Mouse (Mus musculus): ENCODE data around the gene Zfp46. TPM values are rescaled to one million over a fixed set of nuclear protein-coding genes. Genes with fewer than 3 reads are reported as not detected.
A peak's percentile ranks its signal among the peaks of the same experiment; 100 is the strongest.

Gene Zfp46
- total and polyA plus RNA-seq, 2 experiments from 2014 or later, result 31.0 to 73.1 TPM

- Histone ChIP-seq H3K9me3 (ENCODE audit: low read length) (no peaks in the 10 kb centered on the region), H3K36me3 (ENCODE audit: insufficient read depth) (0 out of 2 replicates have a peak, but pooled peaks cover 2% of the 10 kb centered on the region), H3K27ac (ENCODE audit: low read depth, low read length) (peak overlapping the region; percentile 97), H3K9ac (peak overlapping the region; percentile 96), H3K4me2 (ENCODE audit: low read depth) (peak overlapping the region; percentile 80), H3K4me1 (ENCODE audit: insufficient read depth) (peaks cover 18% of the 10 kb centered on the region), H3K27me3 (ENCODE audit: insufficient read depth, low read length) (no peaks in the 10 kb centered on the region), H3K4me3 (ENCODE audit: low read depth, low read length) (peak overlapping the region; percentile 97)
- TF ChIP-seq CTCF (IDR thresholded peaks at IDR 0.05; ENCODE audit: low read depth), result no peak
- under 1% methylated on average over 76 of the region's 81 CpGs for WGBS
- DNase-seq, result peak; percentile 27
- ATAC-seq, result peak; percentile 41; the same call in 1 of the 2 replicates
Observed at GRCm38 (mm10) chr4:136311042-136311999, 26.8 kb downstream of the Zfp46 start.

GRCm38 (mm10) chr4:136312616-136313015 lies 28.1 kb downstream of the Zfp46 start:
- WGBS, result 9% methylated on average over 4 of the region's 4 CpGs
- H3K27me3 ChIP-seq (ENCODE audit: insufficient read depth, low read length), result no peaks in the 10 kb centered on the region
- TF ChIP-seq CTCF (IDR thresholded peaks at IDR 0.05; ENCODE audit: low read depth), result no peak
- peak overlapping the region; percentile 80 for H3K4me2 ChIP-seq (ENCODE audit: low read depth)
- no peak for DNase-seq
- H3K9me3 ChIP-seq (ENCODE audit: low read length), result no peaks in the 10 kb centered on the region
- ATAC-seq, result no peak
- H3K9ac ChIP-seq, result no peak overlapping the region
- H3K4me3 ChIP-seq (ENCODE audit: low read depth, low read length), result peak overlapping the region; percentile 97
- H3K27ac ChIP-seq (ENCODE audit: low read depth, low read length), result no peak overlapping the region
- H3K36me3 ChIP-seq (ENCODE audit: insufficient read depth), result 0 out of 2 replicates have a peak, but pooled peaks cover 2% of the 10 kb centered on the region
- peaks cover 18% of the 10 kb centered on the region for H3K4me1 ChIP-seq (ENCODE audit: insufficient read depth)

- H3K4me2 ChIP-seq (ENCODE audit: low read depth), result no peak overlapping the region
- H3K9me3 ChIP-seq (ENCODE audit: low read length), result no peaks in the 10 kb centered on the region
- no peak overlapping the region for H3K27ac ChIP-seq (ENCODE audit: low read depth, low read length)
- no peaks in the 10 kb centered on the region for H3K27me3 ChIP-seq (ENCODE audit: insufficient read depth, low read length)
- H3K4me1 ChIP-seq (ENCODE audit: insufficient read depth), result peaks cover 14% of the 10 kb centered on the region
- DNase-seq, result no peak
- no peak overlapping the region for H3K4me3 ChIP-seq (ENCODE audit: low read depth, low read length)
- 59% methylated on average over 4 of the region's 4 CpGs for WGBS
- TF ChIP-seq CTCF (IDR thresholded peaks at IDR 0.05; ENCODE audit: low read depth), result no peak
- H3K9ac ChIP-seq, result no peak overlapping the region
- ATAC-seq, result no peak
- H3K36me3 ChIP-seq (ENCODE audit: insufficient read depth), result peaks cover 40% of the 10 kb centered on the region
Observed at GRCm38 (mm10) chr4:136317667-136318066, 33.2 kb downstream of the Zfp46 start.

GRCm38 (mm10) chr4:136320016-136320415 lies 35.5 kb downstream of the Zfp46 start:
- no peak for ATAC-seq
- H3K27me3 ChIP-seq (ENCODE audit: insufficient read depth, low read length), result no peaks in the 10 kb centered on the region
- H3K9me3 ChIP-seq (ENCODE audit: low read length), result no peaks in the 10 kb centered on the region
- H3K27ac ChIP-seq (ENCODE audit: low read depth, low read length), result no peak overlapping the region
- H3K4me1 ChIP-seq (ENCODE audit: insufficient read depth), result peaks cover 2% of the 10 kb centered on the region; the same call in 1 of the 2 replicates
- TF ChIP-seq CTCF (IDR thresholded peaks at IDR 0.05; ENCODE audit: low read depth), result no peak
- no peak for DNase-seq
- no peak overlapping the region for H3K4me3 ChIP-seq (ENCODE audit: low read depth, low read length)
- H3K9ac ChIP-seq, result no peak overlapping the region
- WGBS, result 85% methylated on average over 4 of the region's 4 CpGs
- peaks cover 48% of the 10 kb centered on the region for H3K36me3 ChIP-seq (ENCODE audit: insufficient read depth)
- H3K4me2 ChIP-seq (ENCODE audit: low read depth), result no peak overlapping the region

DNA sequence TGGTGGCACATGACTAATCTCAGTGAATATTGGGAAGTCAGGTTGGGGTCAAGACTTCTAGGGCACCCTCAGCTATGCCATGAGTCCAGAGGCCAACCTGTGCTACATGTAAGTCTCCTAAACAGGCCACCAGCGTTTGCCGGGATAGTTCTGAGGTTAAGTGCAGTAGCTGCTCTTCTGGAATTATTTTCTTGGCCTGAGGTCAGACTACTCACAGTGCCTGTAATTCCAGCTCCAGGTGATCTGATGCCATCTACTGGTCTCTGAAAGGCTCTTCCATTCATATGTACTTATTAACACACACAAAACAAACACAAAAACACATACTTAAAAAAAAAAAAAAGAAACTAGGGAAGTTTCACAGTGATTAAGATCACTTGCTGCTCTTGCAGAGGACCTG lies 39.7 kb downstream of the Zfp46 start:
- ATAC-seq (no peak), DNase-seq (no peak)
- Histone ChIP-seq H3K4me2 (ENCODE audit: low read depth) (no peak overlapping the region), H3K27ac (ENCODE audit: low read depth, low read length) (no peak overlapping the region), H3K36me3 (ENCODE audit: insufficient read depth) (peaks cover 48% of the 10 kb centered on the region), H3K9me3 (ENCODE audit: low read length) (no peaks in the 10 kb centered on the region), H3K9ac (no peak overlapping the region), H3K4me1 (ENCODE audit: insufficient read depth) (no peaks in the 10 kb centered on the region), H3K4me3 (ENCODE audit: low read depth, low read length) (no peak overlapping the region), H3K27me3 (ENCODE audit: insufficient read depth, low read length) (no peaks in the 10 kb centered on the region)
- 54% methylated on average over 2 of the region's 2 CpGs for WGBS
- peak; percentile 32 for TF ChIP-seq CTCF (IDR thresholded peaks at IDR 0.05; ENCODE audit: low read depth)

DNA sequence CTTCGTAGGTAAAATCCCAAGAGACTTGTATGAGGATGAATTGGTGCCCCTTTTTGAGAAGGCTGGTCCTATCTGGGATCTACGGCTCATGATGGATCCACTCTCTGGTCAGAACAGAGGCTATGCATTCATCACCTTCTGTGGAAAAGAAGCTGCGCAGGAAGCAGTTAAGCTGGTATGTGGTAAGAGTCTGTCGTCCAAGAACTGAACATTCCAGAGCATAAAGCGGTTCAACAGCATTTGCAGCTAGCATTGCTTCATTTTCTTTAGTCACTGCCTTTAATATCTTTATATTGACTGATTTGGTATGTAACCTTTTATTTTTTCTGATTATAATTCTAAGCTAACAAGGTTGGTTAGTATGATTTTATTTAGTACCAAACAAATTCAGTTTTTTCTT lies 42.8 kb downstream of the Zfp46 start:
- H3K4me1 ChIP-seq (ENCODE audit: insufficient read depth), result no peaks in the 10 kb centered on the region
- no peak overlapping the region for H3K27ac ChIP-seq (ENCODE audit: low read depth, low read length)
- no peak for ATAC-seq
- DNase-seq, result no peak
- 91% methylated on average over 5 of the region's 5 CpGs for WGBS
- no peak overlapping the region for H3K4me3 ChIP-seq (ENCODE audit: low read depth, low read length)
- H3K9me3 ChIP-seq (ENCODE audit: low read length), result no peaks in the 10 kb centered on the region
- H3K9ac ChIP-seq, result no peak overlapping the region
- no peak for TF ChIP-seq CTCF (IDR thresholded peaks at IDR 0.05; ENCODE audit: low read depth)
- no peak overlapping the region for H3K4me2 ChIP-seq (ENCODE audit: low read depth)
- peaks cover 29% of the 10 kb centered on the region for H3K36me3 ChIP-seq (ENCODE audit: insufficient read depth)
- no peaks in the 10 kb centered on the region for H3K27me3 ChIP-seq (ENCODE audit: insufficient read depth, low read length)

- Histone ChIP-seq H3K36me3 (ENCODE audit: insufficient read depth) (peaks cover 33% of the 10 kb centered on the region), H3K27me3 (ENCODE audit: insufficient read depth, low read length) (no peaks in the 10 kb centered on the region), H3K9me3 (ENCODE audit: low read length) (no peaks in the 10 kb centered on the region), H3K4me2 (ENCODE audit: low read depth) (no peak overlapping the region), H3K9ac (no peak overlapping the region), H3K4me3 (ENCODE audit: low read depth, low read length) (no peak overlapping the region), H3K27ac (ENCODE audit: low read depth, low read length) (no peak overlapping the region), H3K4me1 (ENCODE audit: insufficient read depth) (no peaks in the 10 kb centered on the region)
- TF ChIP-seq CTCF (IDR thresholded peaks at IDR 0.05; ENCODE audit: low read depth), result no peak; the same call in 1 of the 2 replicates
- ATAC-seq (no peak), DNase-seq (no peak)
Observed at GRCm38 (mm10) chr4:136328115-136328514, 43.6 kb downstream of the Zfp46 start.
